Mouse (Mus musculus) kidney, postnatal 25 days (tissue): ENCODE data around the gene Ifna13.

Source experiments
- DNase-seq, 2 experiments: peaks; one replicate each; pipeline ENCODE4 v3.0.0; 2021; ENCODE audit warnings: mixed read lengths in 2 of 2

Ifna13 gene

DNA sequence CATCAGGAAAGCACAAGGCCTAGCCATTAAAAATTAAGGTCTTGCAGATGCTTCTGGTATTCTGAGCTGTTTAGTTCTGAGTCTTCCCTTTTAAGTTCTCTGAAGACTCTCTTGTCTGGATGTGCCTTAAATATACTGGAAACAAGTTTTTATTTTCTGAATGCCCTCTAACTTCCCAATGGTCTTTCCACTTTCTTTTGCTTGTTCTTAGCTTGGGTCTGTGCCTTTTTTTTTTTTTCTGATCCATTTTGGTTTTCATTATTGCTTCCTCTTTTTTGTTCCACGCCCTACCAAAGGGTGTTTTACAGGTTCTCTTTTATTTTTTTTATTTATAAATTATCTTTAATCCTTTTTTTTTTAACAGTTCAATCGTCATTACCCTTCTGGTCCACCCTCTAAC is at the start of gene Ifna13:
TSS of gene Ifna13 (minus strand) at position 101 of the 400 bp plus-strand sequence.
- DNase-seq = no peak

GRCm38 (mm10) chr4:88693392-88693791 is 49.1 kb upstream of the Ifna13 start:
- DNase-seq = no peak

DNA sequence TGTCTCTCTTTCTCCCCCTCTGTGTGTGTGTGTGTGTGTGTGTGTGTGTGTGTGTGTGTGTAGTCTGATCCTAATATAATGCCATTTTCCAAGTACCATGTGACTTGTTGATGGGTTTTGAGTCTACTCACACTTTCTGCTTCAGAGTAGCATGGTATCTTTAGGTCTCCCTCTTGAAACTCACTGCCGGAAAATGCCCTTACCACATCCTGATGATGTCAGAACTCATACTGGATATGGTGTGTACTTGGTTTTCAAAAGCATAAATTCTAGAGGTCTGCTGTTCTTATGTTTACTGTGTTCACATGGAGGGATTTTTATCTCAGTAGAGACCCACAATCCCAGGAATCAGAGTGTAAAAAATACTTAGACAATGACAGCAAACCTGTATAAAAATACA is 48.3 kb upstream of the Ifna13 start:
- DNase-seq = no peak

DNA sequence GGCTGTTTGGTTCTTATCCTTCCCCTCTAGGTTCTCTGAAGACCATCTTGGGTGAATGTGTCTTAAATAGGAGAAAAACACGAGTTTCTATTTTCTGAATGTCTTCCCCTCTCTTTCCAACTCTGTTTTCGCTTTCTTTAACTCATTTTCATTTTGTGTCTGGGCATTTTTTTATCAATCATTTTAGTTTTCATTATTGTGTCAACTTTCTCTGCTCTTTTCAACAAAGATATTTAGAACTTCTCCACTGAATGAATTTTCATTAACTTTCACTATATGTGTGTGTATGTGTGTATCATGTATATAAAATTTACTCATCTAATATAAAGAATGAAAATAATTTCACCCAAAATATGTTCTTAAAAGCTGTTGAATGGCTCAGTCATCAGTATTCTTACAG is 47.0 kb upstream of the Ifna13 start, which contains the start of gene Ifnab:
TSS of gene Ifnab (minus strand) at position 101 of the 400 bp plus-strand sequence.
- DNase-seq = no peak

DNA sequence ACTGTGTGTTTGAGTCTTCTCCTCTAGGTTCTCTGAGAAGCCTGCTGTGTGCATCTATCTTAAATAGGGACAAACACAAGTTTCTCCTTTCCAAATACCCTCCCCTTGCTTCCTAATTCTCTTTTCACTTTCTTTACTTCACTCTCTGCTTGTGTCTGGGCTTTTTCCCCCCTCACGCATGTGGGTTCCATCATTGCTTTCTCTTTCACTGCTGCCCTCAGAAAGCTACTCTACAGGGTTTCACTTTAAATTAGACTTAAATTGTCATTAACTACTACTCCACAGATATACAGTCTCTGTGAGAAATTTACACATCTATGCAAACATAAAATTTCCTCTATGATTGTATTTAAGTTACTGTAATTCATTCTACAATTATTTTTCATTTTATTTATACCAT is 39.6 kb upstream of the Ifna13 start, which contains the start of gene Ifna2:
TSS of gene Ifna2 (minus strand) at position 101 of the 400 bp plus-strand sequence.
- no peak for DNase-seq

- DNase-seq = no peak
These were observed 37.1 kb upstream of the Ifna13 start for GRCm38 (mm10) chr4:88681353-88681752.

GRCm38 (mm10) chr4:88680362-88680761 is 36.1 kb upstream of the Ifna13 start:
- DNase-seq = peak in 1 of 2 experiments; percentile 47

DNA sequence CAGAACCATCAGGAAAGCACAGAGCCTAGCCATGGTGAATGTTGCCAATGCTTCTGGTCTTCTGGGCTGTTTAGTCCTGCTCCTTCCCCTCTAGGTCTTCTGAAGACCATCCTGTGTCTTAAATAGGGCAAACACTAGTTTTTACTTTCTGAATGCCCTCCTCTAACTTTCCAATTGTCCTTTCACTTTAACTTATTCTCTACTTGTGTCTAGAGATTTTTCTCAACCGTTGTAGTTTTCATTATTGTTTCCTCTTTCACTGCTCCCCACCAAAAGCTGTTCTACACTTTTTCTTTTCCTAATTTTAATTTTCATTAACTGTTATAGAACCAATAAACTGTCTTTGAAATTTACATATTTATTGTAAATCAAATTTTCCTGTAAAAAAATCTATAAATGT is 32.6 kb upstream of the Ifna13 start, which contains the start of gene Ifna16:
TSS of gene Ifna16 (minus strand) at position 101 of the 400 bp plus-strand sequence.
- no peak for DNase-seq

GRCm38 (mm10) chr4:88655461-88655860 is 11.2 kb upstream of the Ifna13 start:
- peak; percentile 25 to 58 for DNase-seq

DNA sequence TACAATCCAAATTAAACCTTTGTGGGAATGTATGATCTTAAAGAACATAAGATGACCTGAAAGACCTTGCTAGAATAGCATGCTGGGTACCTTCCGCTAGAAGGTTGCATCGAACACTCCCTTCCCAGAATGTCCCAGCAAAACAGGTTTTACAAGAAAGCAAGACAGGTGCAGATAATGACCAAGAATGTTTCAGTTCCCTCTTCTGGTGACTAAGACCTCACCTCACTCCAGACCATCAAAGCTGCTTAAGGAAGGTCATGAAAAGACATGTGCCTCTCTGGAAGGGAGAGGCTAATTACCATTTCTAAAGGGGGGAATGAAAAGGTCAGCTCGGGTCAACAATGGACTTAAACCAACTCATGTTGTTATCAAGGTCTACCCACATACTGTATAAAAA is 9.4 kb upstream of the Ifna13 start:
- no peak for DNase-seq

GRCm38 (mm10) chr4:88642526-88642925 is 1.7 kb downstream of the Ifna13 start:
- no peak for DNase-seq

- DNase-seq = peak; percentile 92 to 99
These were observed 3.0 kb downstream of the Ifna13 start for GRCm38 (mm10) chr4:88641077-88641831.

GRCm38 (mm10) chr4:88640704-88641076 is 3.6 kb downstream of the Ifna13 start:
- DNase-seq = no peak

DNA sequence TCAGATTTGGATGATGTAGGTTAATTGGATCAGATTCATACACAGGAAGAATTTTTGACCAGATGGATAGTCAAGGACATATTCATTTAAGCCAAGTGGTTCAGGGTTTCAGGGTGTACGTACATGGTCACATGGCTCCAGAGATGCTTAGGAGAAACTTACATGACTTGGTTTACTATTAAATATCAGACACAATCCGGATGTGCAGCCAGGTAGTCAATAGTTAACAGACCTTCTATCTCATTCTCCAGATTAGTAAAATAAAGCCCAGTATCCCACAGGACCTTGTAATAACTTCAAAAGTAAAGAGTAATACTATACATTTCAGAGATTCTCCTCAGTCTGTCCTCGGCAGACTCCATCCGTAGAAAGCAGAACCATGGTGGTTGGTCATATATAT is 9.9 kb downstream of the Ifna13 start, which contains the start of gene C87499:
TSS of gene C87499 (minus strand) at position 101 of the 400 bp plus-strand sequence.
- DNase-seq = no peak

- DNase-seq = no peak
These were observed 41.0 kb downstream of the Ifna13 start, which contains the start of gene Ifna12 for GRCm38 (mm10) chr4:88603276-88603675. Ifna12 (minus strand) TSS chr4:88603376.
